Mouse (Mus musculus): ENCODE results near the gene Tmco3. TPM values are rescaled to one million over a fixed set of nuclear protein-coding genes. Genes with fewer than 3 reads are reported as not detected.
"Not testable (repeated sequence)": the region's sequence is repeated elsewhere in the genome, so short reads cannot be mapped to it uniquely, and the experiment has no call there.

Tmco3 gene
- polyA plus RNA-seq, 1 experiment from 2014 or later = 17.3 TPM

DNA sequence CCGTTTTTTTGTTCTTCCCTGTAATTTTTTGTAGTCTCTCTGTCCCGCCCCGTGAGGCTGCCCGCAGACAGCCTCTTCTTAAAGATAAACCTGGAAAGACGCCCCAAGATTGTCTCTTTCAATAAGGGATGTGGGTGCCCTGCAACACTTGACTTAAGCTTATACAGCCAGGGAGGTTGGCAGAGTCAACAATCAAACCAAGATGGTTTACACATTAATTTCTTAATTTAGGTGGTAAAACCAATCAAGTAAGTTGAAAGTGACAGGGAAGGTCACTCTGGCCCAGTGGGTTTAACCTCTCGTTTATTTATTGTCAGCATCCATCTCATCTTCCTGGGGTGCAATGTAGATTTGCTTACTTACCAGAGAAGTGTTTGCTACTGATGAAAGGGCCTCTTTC, 656 bp downstream of the Tmco3 start:
- H3K4me3 ChIP-seq (ENCODE audit: inconsistent target) = peak overlapping the region; percentile 95
- peak overlapping the region; percentile 76 for H3K27ac ChIP-seq
- H3K36me3 ChIP-seq (ENCODE audit: inconsistent target) = no peaks in the 10 kb centered on the region; the same call in 1 of the 2 replicates
- H3K79me2 ChIP-seq (ENCODE audit: inconsistent target) = peaks cover 32% of the 10 kb centered on the region
- WGBS (ENCODE audit: missing documents) = 12% methylated on average over 6 of the region's 6 CpGs

DNA sequence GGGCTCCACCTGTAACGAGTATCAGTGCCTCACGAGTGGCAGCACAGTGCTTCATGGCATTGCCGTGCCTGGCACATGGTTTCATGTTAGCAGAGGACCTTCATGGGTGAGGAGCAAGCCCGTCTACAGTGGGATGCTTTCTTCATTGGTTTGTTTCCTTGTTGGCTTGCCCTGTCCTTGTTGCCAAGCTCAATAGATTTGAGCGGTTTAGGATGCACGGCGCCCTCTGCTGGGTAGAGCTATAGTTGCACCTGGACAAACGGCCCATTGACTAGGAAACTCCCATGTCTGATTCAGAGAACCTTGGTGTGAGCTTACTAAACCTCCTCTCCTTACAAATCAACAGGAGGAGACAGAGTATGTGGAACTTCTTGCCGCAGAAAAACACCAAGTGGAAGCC, 4.4 kb downstream of the Tmco3 start:
- Histone ChIP-seq H3K79me2 (ENCODE audit: inconsistent target) (no peaks in the 10 kb centered on the region; the same call in 1 of the 2 replicates), H3K36me3 (ENCODE audit: inconsistent target) (peaks cover 25% of the 10 kb centered on the region), H3K27ac (no peak overlapping the region), H3K4me3 (ENCODE audit: inconsistent target) (no peak overlapping the region)
- WGBS (ENCODE audit: missing documents) = 34% methylated on average over 9 of the region's 9 CpGs

DNA sequence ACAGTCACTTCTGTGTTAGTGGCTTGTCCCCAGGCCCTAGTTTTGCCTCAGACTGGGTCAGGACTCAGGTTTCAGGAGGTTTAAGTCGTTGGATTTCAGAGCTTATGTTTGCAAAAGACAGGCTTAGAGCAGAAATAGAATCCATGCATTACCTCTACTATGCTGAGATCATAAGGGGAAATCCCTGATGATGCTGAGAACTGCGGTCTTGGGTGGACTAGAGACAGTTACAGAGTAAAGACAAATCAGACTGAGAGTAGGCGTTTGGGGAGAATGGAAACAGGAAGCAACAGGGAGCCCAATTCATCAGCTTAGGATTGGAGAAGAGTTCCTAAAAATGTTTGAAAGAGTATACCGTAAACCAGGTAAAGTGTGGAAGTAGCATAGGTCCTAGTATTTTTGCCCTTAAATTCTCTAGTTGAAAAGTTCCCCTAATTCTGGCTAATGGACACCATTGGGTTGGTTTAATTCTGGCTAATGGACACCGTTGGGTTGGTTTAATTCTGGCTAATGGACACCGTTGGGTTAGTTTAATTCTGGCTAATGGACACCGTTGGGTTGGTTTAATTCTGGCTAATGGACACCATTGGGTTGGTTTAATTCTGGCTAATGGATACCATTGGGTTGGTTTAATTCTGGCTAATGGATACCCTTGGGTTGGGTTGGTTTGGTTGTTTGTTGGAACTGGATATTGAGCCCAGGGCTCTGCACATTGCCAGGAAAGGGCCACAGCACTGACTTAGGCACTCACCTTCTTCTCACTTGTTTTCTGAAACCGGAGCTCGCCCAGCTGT, 5.9 kb downstream of the Tmco3 start:
- Histone ChIP-seq H3K27ac (no peak overlapping the region), H3K4me3 (ENCODE audit: inconsistent target) (no peak overlapping the region)
- 96% methylated on average over 9 of the region's 9 CpGs for WGBS (ENCODE audit: missing documents)

DNA sequence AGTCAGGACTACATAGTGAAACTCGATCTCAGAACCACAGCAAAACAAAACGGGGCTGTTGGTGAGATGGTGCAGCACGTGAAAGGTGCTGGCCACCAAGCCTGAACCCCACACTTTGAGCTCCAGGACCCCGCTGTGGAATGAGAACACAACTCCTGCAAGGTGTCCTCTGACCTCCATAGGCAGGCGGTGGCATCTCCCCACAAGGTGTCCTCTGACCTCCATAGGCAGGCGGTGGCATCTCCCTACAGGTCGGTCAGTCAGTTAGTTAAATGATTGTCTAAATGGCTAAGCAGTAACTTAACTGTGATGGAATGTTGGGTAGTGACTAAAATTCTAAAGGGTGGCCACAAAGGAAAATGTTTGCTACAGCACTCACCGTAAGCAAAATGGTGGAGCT, 11.6 kb downstream of the Tmco3 start:
- H3K4me3 ChIP-seq (ENCODE audit: inconsistent target) = no peak overlapping the region
- peaks cover 40% of the 10 kb centered on the region for H3K36me3 ChIP-seq (ENCODE audit: inconsistent target)
- H3K27ac ChIP-seq = no peak overlapping the region
- no peaks in the 10 kb centered on the region for H3K79me2 ChIP-seq (ENCODE audit: inconsistent target)
- WGBS (ENCODE audit: missing documents) = 98% methylated on average over 8 of the region's 8 CpGs

More for the DNA sequence above, 5.9 kb downstream of the Tmco3 start:
- Histone ChIP-seq H3K79me2 (ENCODE audit: inconsistent target) (no peaks in the 10 kb centered on the region), H3K36me3 (ENCODE audit: inconsistent target) (peaks cover 26% of the 10 kb centered on the region)

DNA sequence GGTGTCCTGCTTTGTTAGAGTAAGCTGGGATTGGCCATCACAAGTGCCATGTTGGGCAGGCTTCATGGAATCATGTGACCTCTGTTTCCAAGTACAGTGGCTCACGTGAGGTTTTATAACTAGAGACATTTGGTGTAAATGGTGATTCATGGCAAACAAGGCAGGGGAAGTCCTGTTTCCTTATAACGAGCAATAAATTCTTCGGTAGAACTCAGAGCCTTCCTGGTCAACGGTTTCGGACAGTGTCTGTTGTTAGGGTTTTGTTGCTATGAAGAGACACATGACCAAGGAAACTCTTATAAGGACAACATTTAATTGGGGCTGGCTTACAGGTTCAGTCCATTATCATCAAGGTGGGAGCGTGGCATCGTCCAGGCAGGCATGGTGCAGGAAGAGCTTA, 13.0 kb downstream of the Tmco3 start:
- no peak overlapping the region for H3K27ac ChIP-seq
- H3K4me3 ChIP-seq (ENCODE audit: inconsistent target) = no peak overlapping the region
- H3K36me3 ChIP-seq (ENCODE audit: inconsistent target) = peaks cover 32% of the 10 kb centered on the region
- H3K79me2 ChIP-seq (ENCODE audit: inconsistent target) = no peaks in the 10 kb centered on the region
- WGBS (ENCODE audit: missing documents) = 90% methylated on average over 7 of the region's 7 CpGs

DNA sequence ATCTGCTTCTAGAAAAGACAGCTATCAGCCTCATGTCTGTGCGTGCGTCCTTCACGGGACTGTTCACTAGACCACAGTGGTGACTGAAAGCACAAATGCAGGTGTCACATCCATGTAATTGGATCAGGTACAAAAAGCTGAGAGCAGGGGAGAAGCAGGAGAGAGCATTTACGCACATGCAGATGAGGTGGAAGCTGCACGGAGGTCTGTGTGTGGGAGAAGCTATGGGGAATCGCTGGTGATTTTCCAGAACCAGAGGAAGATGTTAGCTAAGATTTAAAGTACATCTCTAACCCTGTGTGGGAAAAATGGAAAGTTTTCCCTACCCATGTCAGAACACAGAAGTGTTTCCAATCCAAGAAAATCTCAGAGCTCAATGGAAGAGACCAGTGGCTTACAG, 17.5 kb downstream of the Tmco3 start:
- H3K36me3 ChIP-seq (ENCODE audit: inconsistent target) = peaks cover 9% of the 10 kb centered on the region; the same call in 1 of the 2 replicates

DNA sequence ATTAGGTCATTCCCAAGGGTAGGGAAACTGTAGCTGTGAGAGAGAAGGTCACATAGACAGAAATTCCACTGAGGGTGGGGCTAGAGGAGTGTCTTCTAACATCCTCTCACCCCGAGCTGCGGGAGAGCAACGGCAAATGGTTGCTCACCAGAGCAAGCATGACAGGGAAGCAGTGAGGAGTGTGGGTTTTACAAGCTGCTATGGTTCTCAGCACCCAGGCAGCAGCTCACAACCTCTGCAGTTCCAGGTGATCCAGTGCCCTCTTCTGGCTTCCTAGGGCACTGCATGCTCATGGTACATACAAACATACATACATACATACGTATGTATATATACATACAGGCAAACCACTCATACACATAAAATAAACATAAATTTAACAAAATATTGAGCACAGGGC, 17.9 kb downstream of the Tmco3 start:
- H3K27ac ChIP-seq = no peak overlapping the region
- H3K4me3 ChIP-seq (ENCODE audit: inconsistent target) = no peak overlapping the region
- H3K36me3 ChIP-seq (ENCODE audit: inconsistent target) = peaks cover 9% of the 10 kb centered on the region; the same call in 1 of the 2 replicates
- 98% methylated on average over 4 of the region's 4 CpGs for WGBS (ENCODE audit: missing documents)
- no peaks in the 10 kb centered on the region for H3K79me2 ChIP-seq (ENCODE audit: inconsistent target)

More for the DNA sequence above, 17.5 kb downstream of the Tmco3 start:
- WGBS (ENCODE audit: missing documents) = 95% methylated on average over 6 of the region's 6 CpGs
- Histone ChIP-seq H3K79me2 (ENCODE audit: inconsistent target) (no peaks in the 10 kb centered on the region), H3K4me3 (ENCODE audit: inconsistent target) (no peak overlapping the region), H3K27ac (no peak overlapping the region)

DNA sequence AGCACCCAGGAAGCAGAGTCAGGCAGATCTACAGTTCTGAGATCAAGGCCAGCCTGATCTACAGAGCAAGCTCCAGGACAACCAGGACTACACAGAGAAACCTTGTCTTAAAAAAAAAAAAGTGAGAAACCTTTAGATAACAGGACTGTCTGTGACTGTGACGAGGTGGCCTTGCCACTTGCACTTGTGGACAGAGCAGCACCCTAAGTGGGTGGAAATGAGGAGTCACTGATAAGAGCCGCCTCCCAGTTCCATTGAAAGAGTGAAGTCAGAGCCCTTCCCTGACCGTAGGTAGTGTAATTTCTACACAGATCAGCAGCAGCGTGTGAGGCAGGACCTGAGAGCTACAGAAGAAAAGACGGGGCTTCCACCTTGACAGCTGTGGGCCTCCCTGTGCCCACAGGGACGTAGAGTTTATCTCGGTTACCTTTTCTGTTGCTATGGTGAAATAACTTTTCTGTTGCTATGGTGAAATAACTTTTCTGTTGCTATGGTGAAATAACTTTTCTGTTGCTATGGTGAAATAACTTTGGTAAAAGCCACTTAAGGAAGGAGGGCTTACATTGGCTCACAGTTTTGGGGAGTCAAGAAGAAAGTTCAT, 18.4 kb downstream of the Tmco3 start:
- no peaks in the 10 kb centered on the region for H3K79me2 ChIP-seq (ENCODE audit: inconsistent target)
- WGBS (ENCODE audit: missing documents) = 85% methylated on average over 7 of the region's 7 CpGs
- no peak overlapping the region for H3K27ac ChIP-seq
- peaks cover 9% of the 10 kb centered on the region; the same call in 1 of the 2 replicates for H3K36me3 ChIP-seq (ENCODE audit: inconsistent target)
- no peak overlapping the region for H3K4me3 ChIP-seq (ENCODE audit: inconsistent target)

DNA sequence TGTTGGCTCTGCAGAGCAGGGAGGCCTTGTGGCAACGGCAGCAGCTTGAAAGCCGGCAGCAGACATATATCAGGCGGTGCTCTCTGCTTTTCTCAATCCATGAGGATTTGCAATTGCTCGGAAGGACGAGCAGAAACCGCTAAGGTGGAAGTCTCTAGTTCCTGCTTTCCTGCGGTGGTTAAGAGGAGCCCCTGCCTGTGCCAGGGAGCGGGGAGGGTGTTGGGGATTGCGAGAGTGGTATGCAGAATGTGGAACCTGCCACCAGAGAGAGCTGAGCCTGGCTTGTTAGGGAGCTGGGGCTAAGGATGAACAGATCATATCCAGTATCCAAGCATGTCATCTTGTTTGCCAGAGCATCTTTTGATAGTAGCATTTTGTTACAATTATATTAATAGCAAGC, 18.9 kb downstream of the Tmco3 start:
- Histone ChIP-seq H3K36me3 (ENCODE audit: inconsistent target) (peaks cover 9% of the 10 kb centered on the region; the same call in 1 of the 2 replicates), H3K27ac (no peak overlapping the region), H3K79me2 (ENCODE audit: inconsistent target) (no peaks in the 10 kb centered on the region), H3K4me3 (ENCODE audit: inconsistent target) (no peak overlapping the region)
- 58% methylated on average over 9 of the region's 9 CpGs for WGBS (ENCODE audit: missing documents)

DNA sequence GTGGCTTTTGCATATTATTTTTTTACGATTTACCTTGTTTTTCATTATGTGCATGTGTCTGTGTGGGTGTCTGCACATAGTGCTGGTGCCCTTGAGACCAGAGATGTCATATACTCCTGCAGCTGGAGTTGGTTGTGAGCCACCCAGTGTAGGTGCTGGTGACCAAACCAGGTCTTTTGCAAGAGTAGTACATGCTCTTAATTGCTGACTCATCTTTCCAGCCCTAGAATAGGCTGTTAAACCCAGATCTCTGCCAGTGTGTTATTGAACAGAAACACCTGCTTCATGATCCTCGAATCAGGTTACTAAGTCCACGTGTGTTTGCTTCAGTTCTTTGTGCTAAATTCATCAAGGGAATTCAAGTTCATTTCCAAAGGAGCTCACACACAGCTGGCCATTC, 26.9 kb downstream of the Tmco3 start:
- H3K36me3 ChIP-seq (ENCODE audit: inconsistent target) = 0 out of 2 replicates have a peak, but pooled peaks cover under 1% of the 10 kb centered on the region

DNA sequence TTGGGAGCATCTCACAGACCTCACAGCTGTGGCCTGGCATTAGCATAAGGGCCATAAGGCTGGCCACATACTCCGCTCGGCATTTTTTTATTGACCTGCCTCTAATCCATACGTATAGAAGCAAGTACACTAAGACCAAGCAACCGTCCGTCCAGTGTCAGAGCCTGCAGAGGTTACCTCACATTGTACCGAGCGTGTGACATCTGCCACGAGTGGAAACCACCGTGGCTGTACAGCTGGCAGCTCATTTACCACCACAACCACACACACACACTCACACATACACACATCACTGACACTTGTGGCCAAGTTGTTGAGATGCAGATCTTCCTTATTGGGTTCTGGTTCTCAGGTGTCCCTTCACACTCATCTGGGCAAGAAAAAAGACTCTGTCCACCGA, 28.7 kb downstream of the Tmco3 start:
- Histone ChIP-seq H3K27ac (no peak overlapping the region), H3K36me3 (ENCODE audit: inconsistent target) (0 out of 2 replicates have a peak, but pooled peaks cover 10% of the 10 kb centered on the region), H3K79me2 (ENCODE audit: inconsistent target) (no peaks in the 10 kb centered on the region), H3K4me3 (ENCODE audit: inconsistent target) (no peak overlapping the region)
- 85% methylated on average over 10 of the region's 10 CpGs for WGBS (ENCODE audit: missing documents)

More for the DNA sequence above, 26.9 kb downstream of the Tmco3 start:
- H3K4me3 ChIP-seq (ENCODE audit: inconsistent target) = no peak overlapping the region
- no peak overlapping the region for H3K27ac ChIP-seq
- H3K79me2 ChIP-seq (ENCODE audit: inconsistent target) = no peaks in the 10 kb centered on the region
- WGBS (ENCODE audit: missing documents) = 88% methylated on average over 3 of the region's 3 CpGs

DNA sequence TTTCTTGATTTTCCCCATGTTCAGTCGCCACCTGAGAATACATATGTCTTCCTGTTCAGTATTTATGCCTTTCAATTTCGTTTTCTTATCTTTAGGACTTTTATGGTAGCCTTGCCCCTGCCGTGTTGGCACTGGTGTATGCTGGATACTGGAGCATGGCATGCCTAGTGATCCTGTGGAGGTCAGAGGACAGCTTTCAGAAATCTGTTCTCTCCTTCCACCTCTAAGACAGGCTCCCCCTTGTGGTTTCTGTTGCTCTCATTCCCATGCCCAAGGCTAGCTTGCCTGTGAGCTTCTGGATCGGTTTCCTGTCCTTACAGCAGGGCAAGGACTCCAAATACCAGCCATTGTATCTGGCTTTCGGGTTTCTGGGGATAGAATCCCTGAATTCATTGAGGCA, 38.6 kb downstream of the Tmco3 start:
- no peaks in the 10 kb centered on the region for H3K79me2 ChIP-seq (ENCODE audit: inconsistent target)
- WGBS (ENCODE audit: missing documents) = 31% methylated on average over 5 of the region's 5 CpGs
- H3K36me3 ChIP-seq (ENCODE audit: inconsistent target) = no peaks in the 10 kb centered on the region
- H3K4me3 ChIP-seq (ENCODE audit: inconsistent target) = no peak overlapping the region
- H3K27ac ChIP-seq = no peak overlapping the region

DNA sequence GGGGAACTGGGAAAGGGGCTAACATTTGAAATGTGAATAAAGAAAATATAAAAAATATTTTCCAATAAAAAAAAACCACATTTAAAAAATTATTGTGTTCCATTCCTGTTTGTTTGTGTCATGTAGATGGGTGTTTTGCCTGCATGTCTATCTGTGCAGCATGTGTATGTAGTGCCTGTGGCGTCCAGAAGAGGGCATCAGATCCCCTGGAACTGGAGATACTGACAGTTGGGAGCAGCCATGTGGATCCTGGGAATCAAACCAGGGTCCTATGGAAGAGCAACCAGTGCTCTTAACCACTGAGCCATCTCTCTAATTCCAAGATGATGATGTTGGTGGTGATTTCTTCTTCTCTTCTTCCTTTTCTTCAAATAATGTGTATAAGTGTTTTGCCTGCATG, 46.7 kb downstream of the Tmco3 start:
- no peak overlapping the region for H3K4me3 ChIP-seq (ENCODE audit: inconsistent target)
- peaks cover 5% of the 10 kb centered on the region for H3K79me2 ChIP-seq (ENCODE audit: inconsistent target)
- WGBS (ENCODE audit: missing documents) = 89% methylated on average over 1 of the region's 1 CpGs
- H3K27ac ChIP-seq = no peak overlapping the region
- no peaks in the 10 kb centered on the region for H3K36me3 ChIP-seq (ENCODE audit: inconsistent target)

DNA sequence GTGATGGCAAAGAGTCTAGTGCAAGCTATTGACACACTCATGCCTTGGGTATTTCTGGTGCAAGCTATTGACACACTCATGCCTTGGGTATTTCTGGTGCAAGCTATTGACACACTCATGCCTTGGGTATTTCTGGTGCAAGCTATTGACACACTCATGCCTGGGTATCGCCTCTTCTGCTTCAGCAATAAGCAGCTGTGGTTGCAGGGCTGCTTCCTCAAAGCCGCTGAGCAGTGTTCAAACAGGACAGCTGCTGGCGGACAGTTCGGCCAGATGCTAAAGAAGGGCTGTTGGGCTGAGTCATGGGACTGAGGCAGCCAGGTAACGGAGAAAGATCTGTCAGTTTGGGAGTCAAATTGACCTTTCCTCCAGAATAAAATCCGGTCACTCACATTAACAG, 49.3 kb downstream of the Tmco3 start:
- H3K27ac ChIP-seq; H3K4me3 ChIP-seq (ENCODE audit: inconsistent target); H3K36me3 ChIP-seq (ENCODE audit: inconsistent target): not testable (repeated sequence)
- H3K79me2 ChIP-seq (ENCODE audit: inconsistent target) = peaks cover 31% of the 10 kb centered on the region
- WGBS (ENCODE audit: missing documents) = 8% methylated on average over 6 of the region's 6 CpGs

DNA sequence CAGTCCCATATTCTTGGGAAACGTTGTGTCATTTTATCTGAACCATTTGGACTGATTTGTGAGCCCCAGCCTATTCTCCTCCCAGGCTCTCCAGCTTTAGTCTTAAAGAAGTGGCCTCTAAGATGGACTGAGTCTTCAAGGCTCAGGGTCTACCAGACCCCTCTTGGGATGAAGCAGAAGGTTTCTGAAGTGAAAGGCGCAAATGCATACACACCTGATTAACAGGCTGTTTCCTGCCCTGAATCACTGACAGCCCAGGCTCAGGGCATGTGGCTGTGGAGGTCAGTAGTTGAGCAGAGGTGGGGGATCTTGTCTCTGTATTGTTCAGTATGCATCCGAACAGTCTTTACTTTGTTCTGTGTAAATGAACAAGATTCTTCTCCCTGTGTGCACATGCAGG, 49.7 kb downstream of the Tmco3 start:
- 33% methylated on average over 3 of the region's 3 CpGs for WGBS (ENCODE audit: missing documents)

More for the DNA sequence above, 49.7 kb downstream of the Tmco3 start:
- Histone ChIP-seq H3K79me2 (ENCODE audit: inconsistent target) (peaks cover 35% of the 10 kb centered on the region), H3K27ac (no peak overlapping the region), H3K36me3 (ENCODE audit: inconsistent target) (no peaks in the 10 kb centered on the region), H3K4me3 (ENCODE audit: inconsistent target) (no peak overlapping the region)

Measured in macrophage (primary cell).